Mouse (Mus musculus) urinary bladder, postnatal 36 days (tissue): ENCODE results near the gene Slc7a7.
A peak's percentile ranks its signal among the peaks of the same experiment; 100 is the strongest.

ENCODE experiments used
- DNase-seq, 2 experiments: peaks; one replicate each; pipeline ENCODE4 v3.0.0; 2022; ENCODE audit warnings: low spot score in 2 of 2, mixed read lengths in 1 of 2

Gene Slc7a7

GRCm38 (mm10) chr14:54417623-54418081, at the start of gene Slc7a7:
Slc7a7 (minus strand) TSS chr14:54417780.
- no peak for DNase-seq

DNA sequence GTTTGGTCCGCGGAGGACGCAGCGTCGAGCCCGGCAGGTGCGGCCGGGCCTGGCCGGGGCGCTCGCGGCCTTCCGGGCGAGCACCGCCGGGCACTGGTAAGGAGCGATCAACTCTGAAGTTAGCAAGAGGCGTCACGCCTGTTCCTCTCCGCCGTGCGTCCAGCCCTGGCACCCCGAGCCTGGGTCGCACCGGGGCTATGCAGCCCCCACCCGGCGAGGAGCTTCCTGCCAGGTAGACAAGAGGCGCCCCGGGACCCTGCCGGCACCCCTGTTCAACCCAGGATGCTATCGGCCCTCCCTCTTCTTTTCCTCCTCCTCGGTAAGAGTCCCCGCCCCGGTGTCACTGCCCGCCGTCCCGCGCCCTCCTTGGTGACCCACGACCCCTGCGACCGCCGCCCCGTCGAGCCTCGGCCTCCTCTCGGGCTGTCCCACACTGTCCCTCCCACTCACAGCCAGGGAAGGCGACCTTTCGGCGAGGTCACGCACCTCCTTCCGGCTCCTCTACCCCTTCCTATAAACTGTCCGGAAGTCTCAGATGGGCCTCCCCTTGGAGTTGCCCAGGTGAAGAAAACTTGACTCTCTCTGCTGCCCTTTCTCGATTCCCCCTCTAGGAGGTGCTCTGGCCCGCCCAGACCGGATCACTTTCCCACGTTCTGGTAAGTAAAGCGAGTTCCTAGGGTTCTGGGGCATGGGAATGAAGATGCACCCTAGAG, 46.9 kb upstream of the Slc7a7 start:
- peak; percentile 70 to 78 for DNase-seq

- peak; percentile 87 to 88 for DNase-seq
Measured at GRCm38 (mm10) chr14:54463959-54464292, 46.3 kb upstream of the Slc7a7 start, which contains the start of gene Lrp10. Lrp10 (plus strand) TSS chr14:54464137.

GRCm38 (mm10) chr14:54463108-54463958, 45.8 kb upstream of the Slc7a7 start:
- DNase-seq, result no peak

GRCm38 (mm10) chr14:54462146-54462545, 44.6 kb upstream of the Slc7a7 start:
- no peak for DNase-seq

- no peak for DNase-seq
Measured at GRCm38 (mm10) chr14:54457907-54458569, 40.5 kb upstream of the Slc7a7 start.

DNA sequence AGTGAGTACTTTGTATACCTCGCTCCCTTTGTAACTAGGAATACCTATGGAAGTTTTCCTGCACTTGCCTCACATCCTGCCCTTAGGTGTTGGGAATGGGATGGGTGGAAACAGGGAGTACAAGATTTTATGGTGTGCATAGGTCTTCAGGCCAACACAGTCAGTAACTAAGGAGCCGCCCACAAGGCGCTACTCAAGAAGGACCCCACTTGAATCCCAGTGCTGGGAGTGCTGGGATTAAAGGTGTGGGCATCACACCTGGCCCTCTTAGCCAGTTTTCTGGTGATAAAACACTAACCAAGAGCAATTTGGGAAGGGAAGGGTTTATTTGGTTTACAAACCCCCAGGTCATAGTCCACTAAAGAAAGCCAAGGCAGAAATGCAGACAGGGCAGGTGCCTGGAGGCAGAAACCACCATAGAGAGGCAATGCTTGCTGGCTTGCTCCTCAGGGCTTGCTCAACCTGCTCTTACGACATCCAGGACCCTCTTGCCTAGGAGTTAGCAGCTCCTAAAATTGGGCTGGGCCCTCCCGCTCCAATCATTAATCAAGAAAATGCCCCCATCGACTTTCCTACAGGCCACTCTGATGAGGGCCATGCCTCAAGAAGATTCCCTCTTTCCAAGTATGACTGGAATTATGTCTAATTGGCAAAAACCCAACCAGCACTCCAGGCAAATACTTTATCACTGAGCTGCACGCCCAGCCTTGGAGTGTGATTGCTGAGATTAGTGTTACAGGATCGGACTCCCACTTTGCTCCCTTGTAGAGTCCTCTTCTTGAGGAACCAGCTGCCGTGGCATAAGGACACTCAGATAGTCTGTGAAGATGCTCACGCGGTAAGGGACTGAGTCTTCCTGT, 37.3 kb upstream of the Slc7a7 start:
- no peak for DNase-seq

- no peak for DNase-seq
Measured at GRCm38 (mm10) chr14:54453566-54453965, 36.0 kb upstream of the Slc7a7 start.

- DNase-seq, result peak in 1 of 2 experiments; percentile 19
Measured at GRCm38 (mm10) chr14:54445476-54445875, 27.9 kb upstream of the Slc7a7 start.

DNA sequence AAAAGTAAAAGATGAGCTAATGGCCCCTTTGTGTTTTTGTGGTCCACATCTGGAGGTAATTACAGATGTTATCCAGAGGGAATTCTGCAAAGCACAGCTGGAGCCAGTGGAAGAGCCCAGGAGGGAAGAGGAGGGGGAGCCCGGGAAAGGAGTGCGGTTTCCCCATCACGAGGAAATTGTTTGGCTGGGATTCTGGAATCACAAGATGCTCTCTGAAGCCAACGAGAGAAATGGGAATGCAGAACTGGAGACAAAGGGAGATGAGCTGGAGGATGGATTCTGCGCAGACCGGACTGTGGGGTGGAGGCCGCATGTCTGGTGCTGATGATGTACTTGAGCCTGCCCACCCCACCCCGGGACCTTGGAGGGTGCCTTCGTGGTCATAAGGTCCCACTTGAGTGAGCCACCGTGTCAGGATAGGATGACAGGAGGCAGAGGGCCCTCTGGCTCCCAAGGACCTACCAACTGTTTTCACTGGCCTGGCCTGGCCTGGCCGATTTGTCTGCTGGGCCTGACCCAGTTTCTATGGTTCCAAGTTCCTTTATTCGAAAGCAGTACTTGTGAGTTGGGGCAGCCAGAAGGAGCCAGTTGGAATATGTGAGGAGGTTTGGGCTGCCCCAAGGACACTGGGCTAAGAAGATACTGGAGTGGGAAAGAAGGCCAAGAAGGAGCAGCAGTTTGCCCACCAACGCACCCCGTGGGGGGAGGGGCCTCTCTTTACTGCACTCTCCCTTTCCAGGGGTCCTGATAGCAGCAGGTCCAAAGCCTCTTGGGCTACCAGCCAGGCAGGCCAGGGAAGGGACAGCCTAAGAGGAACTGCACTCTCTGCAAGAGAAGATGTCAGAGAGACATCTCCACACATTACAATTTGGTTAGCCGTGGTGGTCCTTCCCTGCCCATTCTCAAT, 26.4 kb upstream of the Slc7a7 start:
- peak; percentile 61 to 78 for DNase-seq

- DNase-seq, result peak; percentile 33 to 69
Measured at GRCm38 (mm10) chr14:54443196-54443595, 25.6 kb upstream of the Slc7a7 start.

- no peak for DNase-seq
Measured at GRCm38 (mm10) chr14:54442548-54442947, 25.0 kb upstream of the Slc7a7 start.

- no peak for DNase-seq
Measured at GRCm38 (mm10) chr14:54441365-54441764, 23.8 kb upstream of the Slc7a7 start.

DNA sequence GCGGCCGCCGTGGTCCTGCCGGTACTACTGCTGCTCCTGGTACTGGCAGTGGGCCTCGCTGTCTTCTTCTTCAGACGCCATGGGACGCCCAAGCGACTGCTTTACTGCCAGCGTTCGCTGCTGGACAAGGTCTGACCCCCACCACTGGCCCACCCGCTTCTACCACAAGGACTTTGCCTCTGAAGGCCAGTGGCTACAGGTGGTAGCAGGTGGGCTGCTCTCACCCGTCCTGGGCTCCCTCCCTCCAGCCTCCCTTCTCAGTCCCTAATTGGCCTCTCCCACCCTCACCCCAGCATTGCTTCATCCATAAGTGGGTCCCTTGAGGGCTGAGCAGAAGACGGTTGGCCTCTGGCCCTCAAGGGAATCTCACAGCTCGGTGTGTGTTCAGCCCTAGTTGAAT, 23.0 kb upstream of the Slc7a7 start:
- DNase-seq, result no peak

DNA sequence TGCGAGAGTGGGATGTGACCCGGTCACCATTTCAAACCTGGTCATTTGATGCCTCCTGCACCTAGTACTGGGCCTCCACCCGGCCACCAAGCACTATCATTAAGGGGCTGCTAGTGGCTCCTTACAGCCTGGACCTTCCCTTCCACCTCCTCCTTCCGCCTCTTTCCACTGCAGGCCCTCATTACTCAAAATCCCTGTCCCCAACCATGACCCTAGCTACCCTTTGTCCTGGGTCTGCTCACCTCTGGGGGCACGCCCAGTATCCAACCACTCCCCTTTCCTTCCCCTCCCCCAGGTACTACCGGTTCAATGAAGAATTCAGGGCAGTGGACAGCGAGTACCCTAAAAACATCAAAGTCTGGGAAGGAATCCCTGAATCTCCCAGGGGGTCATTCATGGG, 22.0 kb upstream of the Slc7a7 start:
- no peak for DNase-seq

- no peak for DNase-seq
Measured at GRCm38 (mm10) chr14:54439155-54439554, 21.6 kb upstream of the Slc7a7 start.

DNA sequence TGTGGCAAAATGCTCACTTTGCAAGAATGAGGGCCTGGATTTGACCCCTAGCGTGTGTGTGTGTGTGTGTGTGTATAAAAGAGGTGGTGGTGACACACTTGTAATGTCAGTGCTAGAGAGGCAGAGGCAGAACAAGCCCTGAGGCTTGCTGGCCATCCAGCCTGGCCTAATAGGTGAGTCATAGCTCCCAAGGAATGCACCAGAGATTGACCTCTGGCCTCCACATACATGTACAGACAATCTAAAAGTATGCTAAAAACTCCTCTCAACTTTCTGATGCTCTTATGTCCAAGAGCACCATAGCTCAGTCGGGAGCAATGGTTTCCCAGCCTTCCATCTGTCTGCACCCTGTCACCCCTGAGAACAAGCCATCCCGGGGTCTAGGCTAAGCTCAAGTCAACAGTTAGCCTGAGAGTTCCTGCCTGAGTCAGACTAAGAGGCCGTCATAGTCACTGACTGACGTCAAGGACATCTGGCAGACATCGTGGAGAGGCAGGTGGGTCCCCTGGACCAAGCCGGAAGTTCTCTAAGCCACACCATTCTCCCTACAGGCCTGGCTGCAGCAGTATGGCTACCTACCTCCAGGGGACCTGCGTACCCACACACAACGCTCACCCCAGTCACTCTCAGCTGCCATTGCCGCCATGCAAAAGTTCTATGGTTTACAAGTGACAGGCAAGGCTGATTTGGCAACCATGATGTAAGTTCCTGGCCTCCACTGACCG, 17.8 kb upstream of the Slc7a7 start:
- no peak for DNase-seq

- peak; percentile 61 to 69 for DNase-seq
Measured at GRCm38 (mm10) chr14:54433941-54434531, 16.5 kb upstream of the Slc7a7 start.
